Mouse (Mus musculus) right cerebral cortex, postnatal 14 days (tissue): ENCODE results near the gene Tesc.

Experiments used
- DNase-seq: peaks from one replicate; pipeline ENCODE4 v3.0.0; 2022

Tesc gene

DNA sequence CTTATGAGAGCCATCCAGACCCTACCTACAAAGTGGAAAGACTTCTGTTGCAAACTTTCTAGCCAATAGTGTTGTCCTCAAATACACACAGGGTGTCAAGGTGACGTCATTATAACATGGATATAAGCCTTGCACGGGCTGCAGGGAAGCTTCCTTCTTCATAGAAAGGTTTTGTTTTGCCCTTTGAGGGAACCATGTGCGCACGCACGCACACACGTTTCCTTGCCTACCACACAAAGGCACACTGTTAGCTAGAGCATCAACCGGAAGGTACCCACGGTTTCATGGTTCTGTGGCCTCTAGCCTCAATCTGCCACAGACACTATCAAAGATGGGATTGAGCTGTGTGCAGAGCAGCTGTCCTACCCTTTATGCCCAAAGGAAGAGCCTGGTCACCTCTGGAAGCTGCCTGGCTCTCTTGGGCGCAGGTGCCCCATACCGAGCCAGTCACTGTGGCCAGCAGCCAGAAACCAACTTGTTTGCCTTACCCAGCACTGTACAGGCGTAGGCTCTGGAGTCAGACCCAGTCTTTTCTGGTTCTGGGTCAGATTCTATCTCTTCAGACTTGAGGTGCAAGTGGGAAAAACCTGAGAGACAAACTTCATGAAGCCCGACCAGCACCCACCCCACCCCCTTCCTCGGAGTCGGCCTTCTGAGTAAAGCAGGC, 19.7 kb downstream of the Tesc start:
- DNase-seq: no peak

DNA sequence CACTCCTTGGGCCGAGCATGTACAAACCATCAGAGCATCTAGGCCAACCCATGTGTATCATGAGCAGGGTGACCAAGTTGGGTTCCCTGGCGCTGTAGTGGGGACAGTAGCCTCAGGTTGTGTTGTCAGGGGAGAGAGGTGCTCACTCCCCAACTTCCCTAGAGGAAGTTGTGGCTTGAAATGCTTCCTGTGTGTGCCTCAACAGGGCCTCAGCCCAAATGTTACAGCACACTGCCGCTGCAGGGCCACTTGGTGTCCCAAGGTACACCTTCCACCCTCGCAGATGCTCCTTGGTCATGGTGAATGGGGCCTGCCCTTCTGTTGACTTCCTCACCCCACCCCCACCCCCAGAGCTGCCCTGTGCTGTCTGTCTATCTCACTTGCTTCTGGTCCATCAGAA, 20.9 kb downstream of the Tesc start:
- no peak for DNase-seq

DNA sequence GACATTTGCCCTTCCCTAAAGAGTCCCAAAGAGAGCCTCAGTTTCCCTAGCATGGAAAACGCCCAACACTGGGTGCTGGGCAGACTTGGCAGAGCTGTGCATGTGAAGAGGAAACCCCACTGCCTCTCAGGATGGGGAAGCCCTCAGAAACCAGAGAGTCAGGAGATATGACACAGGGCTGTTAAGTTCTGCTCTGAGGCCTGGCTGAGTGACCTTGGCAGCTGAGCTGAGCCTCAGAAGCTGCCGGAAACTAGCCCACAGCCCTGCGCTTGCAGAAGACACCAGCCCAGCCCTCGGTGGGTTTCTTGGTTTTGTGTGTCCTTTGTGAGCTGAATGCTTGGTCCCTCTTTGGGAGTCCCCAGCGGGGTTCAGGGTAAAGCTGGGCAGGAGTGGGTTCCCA, 21.4 kb downstream of the Tesc start:
- no peak for DNase-seq

DNA sequence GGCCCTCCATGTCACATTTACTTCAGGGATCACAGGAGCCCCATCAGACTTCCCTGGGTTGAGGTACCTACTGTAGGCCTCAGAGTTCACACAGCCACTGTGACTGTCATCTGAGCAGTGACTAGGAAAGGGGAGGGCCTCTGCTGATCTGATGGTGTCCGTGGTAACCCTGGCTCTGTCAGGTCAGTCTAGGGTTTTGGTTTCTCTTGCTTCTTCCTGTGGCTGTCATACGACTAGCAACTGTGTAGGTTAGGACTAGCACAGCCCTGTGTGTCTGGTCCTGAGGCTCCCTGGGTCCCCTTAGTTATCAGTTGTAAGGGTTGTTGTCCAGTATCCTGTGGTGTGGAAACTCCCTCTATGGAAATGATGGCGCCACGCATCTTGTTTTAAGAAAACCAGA, 23.2 kb downstream of the Tesc start:
- no peak for DNase-seq

DNA sequence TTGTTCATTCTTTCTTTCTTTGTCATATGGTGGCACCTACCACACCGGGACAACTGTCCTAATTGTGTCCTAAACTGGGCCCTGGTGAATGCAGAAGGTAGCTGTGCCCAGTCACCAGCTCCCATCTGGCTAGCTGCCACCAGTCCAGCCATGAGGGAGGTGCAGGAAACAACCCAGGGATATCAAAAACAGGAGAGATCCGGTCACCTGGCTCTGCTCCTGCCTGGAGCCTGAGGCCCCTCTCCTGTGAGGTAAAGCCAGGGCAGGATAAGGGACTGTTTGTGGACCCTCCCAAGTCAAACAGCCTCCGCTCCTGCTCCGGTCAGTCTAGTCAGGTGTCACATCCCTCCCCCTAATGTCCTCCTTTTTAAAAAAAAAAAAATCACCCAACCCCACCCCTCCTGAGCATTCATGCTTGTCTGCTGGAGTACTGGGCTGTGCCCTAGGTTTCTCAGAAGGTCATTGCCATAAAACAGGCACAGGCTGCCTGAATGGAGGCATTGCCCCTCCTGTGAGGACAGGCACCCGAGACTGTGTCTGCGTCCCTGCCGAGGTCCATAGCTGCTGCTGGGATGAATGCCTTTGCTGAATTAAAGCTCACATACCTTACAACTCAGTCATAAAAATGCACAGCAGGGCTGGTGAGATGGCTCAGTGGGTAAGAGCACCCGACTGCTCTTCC, 24.6 kb downstream of the Tesc start:
- DNase-seq: no peak

DNA sequence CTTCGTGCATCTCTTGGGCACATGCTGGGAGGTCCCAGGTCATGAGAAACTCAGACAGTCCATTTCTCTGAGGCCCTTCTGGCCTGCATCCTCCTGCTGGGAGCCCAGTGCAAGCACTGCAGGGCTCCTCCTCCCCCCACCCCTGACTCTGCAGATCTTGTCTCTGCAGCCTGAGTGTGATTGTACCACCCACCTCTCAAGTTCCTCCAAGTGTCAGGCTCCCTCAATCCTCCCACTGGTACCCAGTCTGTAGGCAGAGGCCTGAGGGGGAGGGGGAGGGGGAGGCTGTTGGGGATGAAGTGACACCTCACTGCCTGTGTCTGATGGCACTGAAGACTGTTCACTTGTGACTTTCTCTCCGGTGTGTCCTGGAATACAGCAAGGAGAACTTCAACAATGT, 25.7 kb downstream of the Tesc start:
- no peak for DNase-seq

DNA sequence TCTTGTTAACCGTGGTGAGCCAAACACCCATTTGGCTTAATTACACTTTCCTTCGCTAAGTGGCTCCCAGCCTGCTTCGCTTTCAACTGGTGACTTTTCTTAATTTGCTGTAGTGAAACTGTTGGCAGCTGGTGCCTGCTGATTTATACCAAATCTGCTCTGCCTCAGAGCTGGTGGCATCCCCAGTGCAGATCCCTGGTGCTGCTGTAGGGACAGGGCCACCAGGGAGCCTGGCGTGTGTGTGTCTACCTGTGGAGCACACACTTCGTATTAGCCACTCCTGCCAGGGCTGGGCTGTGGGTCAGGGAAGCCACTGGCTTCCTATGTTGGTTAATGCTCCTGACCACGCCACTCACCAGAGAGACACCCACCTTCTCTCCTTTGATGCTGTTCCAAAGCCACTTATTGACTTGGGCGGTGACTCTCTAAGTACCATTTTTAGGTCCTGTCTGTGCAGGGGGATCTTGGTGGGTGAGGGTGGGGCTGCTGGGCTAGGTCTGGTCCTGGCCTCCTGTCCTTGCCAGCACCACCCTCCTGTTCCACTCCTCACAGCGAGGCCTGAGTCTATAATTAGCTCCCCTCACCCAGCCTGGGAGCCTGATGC, 30.1 kb downstream of the Tesc start:
- no peak for DNase-seq

DNA sequence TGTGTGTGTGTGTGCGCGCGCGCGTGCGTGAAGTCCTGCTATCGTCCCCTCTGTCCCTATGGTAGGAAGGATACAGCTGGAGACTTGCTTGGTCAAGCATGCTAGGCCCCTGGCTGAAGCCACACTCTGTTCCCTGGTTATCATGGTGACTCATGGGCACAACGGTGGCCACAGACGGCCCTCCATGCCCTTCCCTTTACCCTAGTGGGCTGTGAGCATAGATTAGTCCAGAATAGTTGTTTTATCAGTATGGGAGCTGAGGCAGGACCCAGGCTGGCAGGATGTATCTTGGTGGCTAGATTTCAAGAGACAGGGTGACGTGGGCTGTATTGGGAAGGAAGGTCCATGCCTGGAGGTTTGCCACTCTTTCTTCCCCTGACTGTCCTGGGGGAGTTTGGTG, 31.3 kb downstream of the Tesc start:
- DNase-seq: no peak

DNA sequence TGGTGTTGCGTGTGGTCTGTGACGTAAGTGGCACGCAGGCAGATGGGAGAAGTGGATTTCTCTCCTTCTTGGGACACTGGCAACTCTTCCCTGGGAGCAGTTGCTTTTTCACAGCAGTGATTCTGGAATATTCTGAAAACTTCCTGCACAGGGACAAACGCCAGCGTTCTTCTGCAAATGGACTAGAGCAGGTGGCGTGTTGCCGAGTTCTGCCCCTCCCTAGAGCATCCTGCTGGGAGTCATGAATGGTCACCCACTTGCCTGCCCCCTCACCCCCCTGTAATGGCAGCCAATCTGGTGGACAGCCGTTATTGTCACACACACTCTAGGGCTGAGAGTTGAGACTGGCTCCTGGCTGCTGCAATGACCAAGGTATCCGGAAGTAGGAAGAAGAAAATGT, 32.1 kb downstream of the Tesc start:
- no peak for DNase-seq

DNA sequence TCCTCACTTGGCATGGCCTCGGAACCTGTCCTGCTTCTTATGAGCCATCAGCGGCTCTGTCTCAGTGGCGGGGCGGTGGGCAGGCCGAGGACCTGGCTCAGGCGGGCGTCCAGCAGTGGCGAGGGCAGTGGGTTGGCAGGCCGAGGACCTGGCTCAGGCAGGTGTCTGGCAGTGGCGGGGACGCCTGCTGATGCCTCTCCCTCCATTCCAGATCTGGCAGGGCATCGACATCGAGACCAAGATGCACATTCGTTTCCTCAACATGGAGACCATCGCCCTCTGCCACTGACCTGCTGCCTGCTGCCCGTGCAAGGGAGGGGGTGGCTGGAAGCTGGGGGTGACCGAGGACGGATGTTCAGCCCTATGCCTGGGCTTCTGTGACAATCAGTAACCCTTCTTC, 33.8 kb downstream of the Tesc start:
- DNase-seq: no peak

DNA sequence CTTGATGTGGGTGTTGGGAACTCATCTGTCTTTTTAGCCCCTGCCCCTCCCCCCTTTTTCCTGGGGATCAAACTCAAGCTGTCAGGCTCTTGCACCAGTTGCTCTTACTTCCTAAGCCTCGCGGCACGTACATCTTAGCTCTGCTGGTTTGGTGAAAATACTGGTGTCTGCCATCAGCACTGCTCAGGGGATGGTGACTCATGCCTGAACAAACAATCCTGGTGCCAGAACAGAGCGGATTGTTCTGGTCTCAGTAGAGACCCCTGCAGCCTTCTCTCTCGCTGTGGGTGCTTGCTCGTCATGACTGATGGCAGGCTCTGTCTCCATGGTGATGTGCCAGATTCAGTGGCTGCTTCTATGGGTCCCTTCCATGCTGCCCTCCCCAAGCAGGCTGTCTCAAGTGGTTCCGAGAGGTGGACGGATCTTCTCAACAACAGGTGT, 35.7 kb downstream of the Tesc start:
- DNase-seq: no peak

DNA sequence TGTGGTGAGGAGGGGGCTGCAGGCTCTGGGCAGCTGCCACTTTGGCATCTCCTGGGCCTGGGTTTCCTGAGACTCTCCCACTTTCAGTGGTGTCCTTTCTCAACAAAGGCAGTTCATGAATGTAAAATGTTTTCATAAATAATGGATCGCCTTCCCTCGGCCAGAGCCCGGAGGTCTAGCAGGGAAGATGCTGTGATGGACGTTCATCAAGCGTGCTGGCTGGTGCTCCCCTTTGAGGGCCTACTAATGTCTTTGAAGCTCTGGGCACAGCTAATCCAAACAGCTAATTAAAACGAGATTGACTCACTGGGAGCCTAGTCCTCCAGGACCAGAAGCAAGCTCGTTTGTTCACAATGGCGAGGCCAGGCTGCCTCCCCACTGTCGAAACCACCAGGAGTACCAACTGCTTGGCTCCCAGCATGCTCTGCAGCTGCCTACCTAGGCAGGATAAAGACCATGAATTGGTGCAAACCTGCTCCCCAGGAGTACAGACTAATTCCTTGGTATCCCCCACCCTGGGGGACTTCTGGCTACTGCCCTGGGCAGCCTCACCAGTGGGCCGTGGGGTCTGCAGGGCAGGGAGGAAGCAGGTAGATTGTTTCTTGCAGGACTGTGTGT, 36.9 kb downstream of the Tesc start:
- DNase-seq: no peak

DNA sequence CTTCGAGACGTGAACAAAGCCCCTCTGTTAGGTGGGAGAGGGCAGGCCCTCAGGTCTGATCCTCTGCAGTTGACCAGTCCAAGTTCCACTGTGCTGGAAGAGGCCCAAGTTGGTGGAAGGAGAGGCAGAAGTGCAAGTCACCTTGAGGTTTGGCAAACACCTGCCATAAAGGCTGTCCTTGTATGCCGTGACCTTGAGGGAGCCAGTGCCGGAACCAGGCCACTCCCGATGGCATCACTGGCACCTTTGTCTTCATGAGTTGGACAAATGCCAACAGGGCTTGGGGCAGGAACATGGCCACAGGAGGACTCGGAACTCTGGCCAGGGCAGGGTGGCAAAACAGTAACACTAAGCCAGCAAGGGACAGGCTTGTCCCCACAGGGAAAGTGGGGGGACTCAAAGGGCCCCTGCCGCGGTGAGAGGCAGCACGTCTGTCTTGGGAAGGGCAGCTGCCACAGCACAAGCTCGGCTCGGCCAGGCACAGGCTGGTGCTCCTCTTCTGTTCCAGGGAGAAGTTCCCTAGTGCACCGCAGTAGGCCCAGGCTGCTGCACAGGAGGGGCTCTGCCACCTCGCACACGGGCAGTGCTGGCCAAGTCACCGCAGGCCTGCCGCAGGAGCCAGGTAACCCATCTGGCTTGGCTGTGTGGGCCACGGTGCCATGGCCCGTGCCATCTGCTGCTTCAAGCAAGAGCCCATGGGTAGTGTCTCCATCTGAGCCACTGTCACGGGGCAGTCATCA, 38.1 kb downstream of the Tesc start:
- DNase-seq: no peak

DNA sequence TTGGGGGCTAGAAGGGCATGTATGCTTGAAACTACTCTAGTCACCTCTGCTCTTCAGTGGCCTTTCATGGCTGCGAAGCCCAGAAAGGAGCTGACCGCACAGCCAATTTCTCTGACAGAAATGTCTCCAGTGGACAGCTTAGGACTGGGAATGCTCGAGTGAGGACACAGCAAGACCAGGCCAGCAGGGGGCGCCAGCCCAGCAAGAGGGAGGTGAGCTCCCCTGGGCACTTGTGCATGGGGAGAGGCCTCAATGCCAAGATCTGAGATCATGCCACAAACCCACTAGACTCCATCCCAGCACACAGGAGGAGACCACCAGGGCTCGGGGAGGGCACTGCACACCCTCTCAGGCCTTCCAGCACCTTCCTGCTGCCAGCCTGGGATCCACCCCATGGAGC, 39.3 kb downstream of the Tesc start:
- DNase-seq: peak; percentile 80

DNA sequence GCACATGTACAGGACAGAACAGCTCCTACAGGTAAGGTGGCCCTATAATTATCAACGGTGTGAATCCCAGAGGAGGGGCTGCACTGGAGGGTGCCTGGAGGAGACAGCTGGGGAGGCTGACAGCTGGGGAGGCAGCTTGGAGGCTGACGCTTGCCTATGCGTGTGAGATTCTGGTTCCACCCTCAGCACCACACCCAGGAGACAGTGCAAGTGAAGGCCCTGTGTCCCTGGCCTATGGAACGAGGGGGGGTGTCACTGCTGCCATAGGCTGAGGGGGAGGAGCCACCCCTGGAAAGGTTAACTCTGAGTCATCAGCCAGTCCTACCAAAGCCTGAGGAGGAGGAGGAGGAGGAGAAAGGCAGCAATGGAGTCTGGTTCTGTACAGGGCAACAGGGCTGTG, 40.0 kb downstream of the Tesc start:
- no peak for DNase-seq

DNA sequence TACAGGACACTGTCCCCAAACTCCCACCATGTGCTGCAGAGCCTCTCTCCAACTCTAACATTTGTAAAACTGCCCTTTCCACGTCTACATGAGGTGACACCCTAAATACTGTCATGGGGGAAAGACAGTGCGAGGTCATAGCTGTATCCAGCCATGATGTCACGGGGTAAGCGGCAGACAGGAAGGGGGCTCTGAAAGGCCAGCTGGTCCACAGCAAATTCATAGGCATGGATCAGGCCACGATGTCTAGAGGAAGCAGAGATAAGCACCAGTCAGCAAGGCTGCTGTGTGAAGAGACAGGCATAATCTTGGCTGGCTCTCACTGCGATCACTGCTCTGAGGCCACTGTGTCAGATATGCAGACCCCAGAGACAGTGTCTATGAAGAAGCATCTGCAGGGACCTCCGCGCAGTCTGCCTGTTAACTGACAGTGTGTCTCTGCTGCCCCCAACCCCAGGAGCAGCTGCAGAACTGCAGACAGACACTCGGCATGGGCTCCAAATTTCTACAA, 40.5 kb downstream of the Tesc start:
- no peak for DNase-seq

DNA sequence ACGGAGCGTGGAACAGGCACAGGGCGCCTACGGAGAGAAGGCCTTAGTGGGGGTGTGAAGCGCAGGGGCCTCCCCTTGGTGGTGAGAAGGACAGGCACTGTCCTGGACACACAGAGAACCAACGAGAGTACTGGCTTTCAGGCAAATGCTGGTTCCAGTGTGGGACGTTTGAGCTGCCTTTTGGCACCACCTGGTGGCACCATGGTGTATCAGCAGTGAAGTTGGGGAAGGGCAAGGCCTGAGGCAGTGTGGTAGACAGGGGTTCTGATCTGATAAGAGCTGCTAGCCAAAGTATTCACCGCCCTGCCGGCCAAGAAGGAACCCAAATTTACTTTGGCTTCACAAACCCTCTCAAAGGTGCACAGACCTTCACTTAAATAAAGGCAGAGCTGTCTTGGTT, 41.8 kb downstream of the Tesc start:
- peak; percentile 66 for DNase-seq

DNA sequence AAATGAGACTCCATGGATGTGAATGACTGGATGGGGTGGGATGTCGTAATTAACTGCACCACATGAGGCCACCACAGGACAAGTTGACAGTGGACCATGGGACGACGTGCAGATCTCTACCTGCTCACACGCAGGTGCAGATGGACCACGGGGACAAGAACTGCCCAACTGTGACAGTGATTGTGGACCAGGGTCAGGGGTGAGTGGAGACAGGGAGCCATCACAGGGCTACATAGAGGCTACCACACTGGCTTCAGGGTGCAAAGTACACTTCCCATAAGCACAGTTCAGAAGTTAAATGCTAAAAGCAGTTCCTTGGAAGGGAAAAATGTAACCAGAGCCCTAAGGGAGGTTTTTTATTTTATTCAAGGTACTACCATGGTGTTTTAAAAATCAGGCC, 44.2 kb downstream of the Tesc start:
- no peak for DNase-seq

DNA sequence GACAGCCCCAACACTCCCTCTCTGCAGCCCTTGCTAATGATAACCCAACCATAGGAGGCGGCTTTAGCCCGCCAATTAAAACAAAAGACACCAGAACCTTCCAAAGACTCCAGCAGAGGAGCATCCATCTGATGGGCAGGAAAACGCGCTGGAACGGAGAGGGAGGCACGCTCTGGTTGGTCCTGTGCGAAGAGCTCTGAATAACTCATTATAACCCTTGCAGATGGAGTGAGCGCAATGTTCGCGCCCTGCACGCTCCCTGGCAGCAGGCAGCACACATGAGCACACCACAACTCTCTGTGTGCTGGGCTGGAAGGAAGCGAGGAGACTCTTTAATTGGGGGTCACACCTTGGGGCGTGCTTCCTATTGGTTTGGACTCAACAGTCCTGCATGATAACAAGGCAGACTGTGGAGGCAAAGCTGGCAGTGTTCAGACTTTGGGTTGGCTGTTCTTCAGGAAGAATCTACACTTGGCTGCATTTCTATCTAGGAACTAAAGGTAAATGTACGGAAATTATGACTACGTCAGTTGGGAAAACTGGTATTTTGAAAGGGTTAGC, 45.8 kb downstream of the Tesc start:
- no peak for DNase-seq

DNA sequence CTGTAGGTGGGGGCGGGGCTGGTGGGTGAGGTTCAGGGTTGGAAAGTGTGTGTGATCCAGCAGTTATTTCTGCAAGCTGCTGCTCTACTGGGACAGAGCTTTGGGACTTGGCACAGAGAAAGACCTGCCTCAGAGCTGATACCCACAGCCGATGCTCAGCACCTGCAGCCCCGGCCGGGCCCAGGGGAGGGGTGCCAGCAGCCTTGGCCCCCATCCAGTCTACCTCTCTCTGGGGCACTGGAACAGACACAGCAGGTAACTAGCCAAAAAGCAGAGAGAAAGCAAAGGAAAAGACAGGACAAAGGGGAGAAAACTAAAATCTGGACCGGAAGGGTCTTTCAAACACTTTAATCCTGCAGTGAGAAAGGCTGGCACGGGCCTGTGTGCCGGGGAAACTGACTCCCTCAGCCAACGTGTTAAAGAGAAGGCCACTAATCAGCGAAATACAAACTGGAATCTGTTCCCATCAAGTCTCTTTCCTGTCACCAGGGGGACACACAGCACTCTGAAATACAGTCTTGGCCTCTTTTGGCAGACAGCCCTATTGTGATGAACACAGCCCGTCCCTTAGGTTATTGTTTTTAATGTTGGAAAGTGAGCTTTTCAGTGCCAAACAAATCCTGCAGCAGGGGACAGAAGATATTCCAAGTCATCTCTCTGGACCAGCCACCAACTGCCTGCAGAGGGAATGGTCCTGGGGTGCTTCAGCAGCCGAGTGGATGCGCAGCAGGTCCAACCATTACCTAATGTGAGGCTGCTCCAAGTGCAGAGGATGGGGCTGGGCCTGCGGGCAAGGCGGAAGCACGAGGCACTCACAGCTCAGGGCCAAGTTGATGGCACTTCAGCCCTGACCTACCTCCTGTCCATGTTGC, 49.4 kb downstream of the Tesc start:
- DNase-seq: no peak

DNA sequence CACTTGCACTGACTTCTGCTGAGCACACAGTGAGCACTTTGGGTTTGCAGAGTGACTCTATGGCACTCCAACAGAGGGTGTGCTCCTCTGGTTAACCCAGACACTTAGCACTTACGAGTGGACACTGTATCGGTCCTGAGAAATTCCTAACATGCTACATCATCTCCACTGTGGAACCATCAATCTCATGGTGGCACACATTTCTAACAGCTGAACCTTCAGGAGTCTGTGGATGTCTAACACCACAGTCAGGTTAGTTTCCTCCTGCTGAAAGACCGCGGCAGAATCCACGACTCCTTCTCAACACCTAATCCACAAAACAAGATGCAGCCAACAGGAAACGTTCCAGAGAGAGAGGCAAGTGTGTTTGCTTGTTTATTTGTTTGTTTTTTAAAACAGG, 51.0 kb downstream of the Tesc start:
- no peak for DNase-seq

DNA sequence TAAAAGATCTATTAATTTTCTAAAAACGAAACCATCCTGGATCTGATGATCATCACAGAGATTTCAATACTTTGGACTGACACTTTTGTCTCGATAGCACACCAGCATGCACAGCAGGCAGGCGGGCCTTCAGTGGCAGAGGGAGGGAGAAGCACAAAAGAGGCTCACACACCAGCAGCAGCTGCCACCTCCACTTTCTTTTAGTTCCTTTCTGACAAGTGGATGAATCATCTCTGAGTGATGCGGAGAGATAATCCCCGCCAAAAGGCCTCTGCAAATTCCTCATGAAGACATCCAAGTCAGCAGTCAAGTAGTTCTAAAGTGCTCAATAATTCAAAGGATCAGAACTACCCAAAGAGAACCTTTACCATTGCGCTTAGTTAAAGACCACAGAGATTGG, 51.8 kb downstream of the Tesc start:
- no peak for DNase-seq
